In the genomic region with DNA sequence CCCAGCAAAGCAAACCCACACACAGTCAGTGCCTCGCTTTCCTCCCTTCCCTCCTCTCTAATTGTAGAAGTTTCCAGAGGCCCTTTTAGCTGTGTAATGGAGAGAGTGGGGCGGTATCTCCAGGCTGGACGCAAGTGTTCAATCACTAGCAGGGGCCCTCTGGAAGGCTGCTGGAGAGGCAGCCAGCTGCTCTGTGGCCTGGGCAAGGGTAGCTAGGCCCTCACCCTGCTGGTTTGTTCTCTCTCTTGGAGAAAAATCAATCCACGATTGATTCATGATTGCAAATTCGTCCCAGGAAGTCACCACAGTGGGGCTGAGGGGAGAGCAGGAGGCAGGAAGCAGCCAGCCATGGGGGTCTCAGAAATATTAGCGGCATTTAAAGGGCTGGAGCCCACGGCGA, we compare ENCODE assay signal across 9 mouse cellular contexts.
DNase-seq lines count a peak whose midpoint lies in the region; ATAC-seq and TF ChIP-seq lines count a peak whose summit lies in the region.
"Had no signal": no experiment of that assay in that cellular context is flagged by ENCODE, and none has a peak within 500 bp of the region (broad histone marks: within the 10 kb centered on the region; RNA-seq: fewer than 3 reads in every experiment).

No protein-coding gene starts in this region.

- no peak overlapping the region for H3K4me2 ChIP-seq in lung, embryonic 14.5 days
- no peak overlapping the region for H3K4me2 ChIP-seq in lung, postnatal 0 days (replicated peaks; ENCODE audit: low read depth, low read length)
- H3K4me2 ChIP-seq in limb, embryonic 11.5 days (ENCODE audit: low read depth, severe bottlenecking), result no peak overlapping the region
- no peak overlapping the region for H3K4me2 ChIP-seq in stomach, embryonic 14.5 days (replicated peaks; ENCODE audit: low read depth, low read length)

- no peak for TF ChIP-seq CTCF in lung, embryonic 14.5 days (IDR thresholded peaks at IDR 0.05; ENCODE audit: low read depth)
- TF ChIP-seq CTCF in lung, postnatal 0 days (IDR thresholded peaks at IDR 0.05), result no peak

- 44% methylated on average over 8 of the region's 8 CpGs for WGBS in lung, embryonic 14.5 days
- 53% methylated on average over 8 of the region's 8 CpGs for WGBS in lung, postnatal 0 days
- WGBS in limb, embryonic 11.5 days, result 41% methylated on average over 8 of the region's 8 CpGs
- 51% methylated on average over 8 of the region's 8 CpGs for WGBS in stomach, embryonic 14.5 days

- no peak for ATAC-seq in lung, embryonic 14.5 days (ENCODE audit: insufficient read depth)
- ATAC-seq in lung, postnatal 0 days, result no peak
- no peak for ATAC-seq in limb, embryonic 11.5 days (ENCODE audit: insufficient number of reproducible peaks, low FRiP score, low TSS enrichment, low read depth)
- no peak for ATAC-seq in stomach, embryonic 14.5 days (ENCODE audit: insufficient number of reproducible peaks, insufficient read depth, low FRiP score, low read depth)

- no peak for TF ChIP-seq EP300 in lung, postnatal 0 days (IDR thresholded peaks at IDR 0.05)

- no peak overlapping the region for H3K4me3 ChIP-seq in lung, embryonic 14.5 days (ENCODE audit: low read depth, low read length)
- H3K4me3 ChIP-seq in lung, postnatal 0 days (ENCODE audit: low read depth, low read length), result no peak overlapping the region
- H3K4me3 ChIP-seq in limb, embryonic 11.5 days (ENCODE audit: low read depth, low read length), result no peak overlapping the region
- H3K4me3 ChIP-seq in stomach, embryonic 14.5 days (ENCODE audit: low read depth, low read length), result no peak overlapping the region

- peak; percentile 16 for DNase-seq in embryo, embryonic 11 days
- no peak for DNase-seq in embryo, embryonic 10.5 days (ENCODE audit: low spot score)
- DNase-seq in lung, embryonic 14.5 days, result no peak
- no peak for DNase-seq in lung, postnatal 0 days (ENCODE audit: low spot score)
- peak; percentile 28 for DNase-seq in limb, embryonic 11.5 days (ENCODE audit: low spot score)
- no peak for DNase-seq in spleen, adult 18-20 months
- DNase-seq in adrenal gland, adult 8-10 months, result no peak
- DNase-seq: heart, adult 11 months had no signal

- no peaks in the 10 kb centered on the region for H3K27me3 ChIP-seq in lung, embryonic 14.5 days (ENCODE audit: insufficient read depth, low read length)
- no peaks in the 10 kb centered on the region for H3K27me3 ChIP-seq in lung, postnatal 0 days (replicated peaks; ENCODE audit: insufficient read depth, low read length)
- no peaks in the 10 kb centered on the region for H3K27me3 ChIP-seq in limb, embryonic 11.5 days (ENCODE audit: control insufficient read depth, insufficient read depth, low read length)
- no peaks in the 10 kb centered on the region for H3K27me3 ChIP-seq in stomach, embryonic 14.5 days (ENCODE audit: control insufficient read depth, insufficient read depth, low read length)

- no peaks in the 10 kb centered on the region for H3K9me3 ChIP-seq in lung, embryonic 14.5 days (ENCODE audit: low read depth, low read length)
- no peaks in the 10 kb centered on the region for H3K9me3 ChIP-seq in lung, postnatal 0 days (ENCODE audit: low read length)
- H3K9me3 ChIP-seq in limb, embryonic 11.5 days (ENCODE audit: control insufficient read depth, low read length), result no peaks in the 10 kb centered on the region
- H3K9me3 ChIP-seq in stomach, embryonic 14.5 days (ENCODE audit: control insufficient read depth, low read depth, low read length), result no peaks in the 10 kb centered on the region

- no peaks in the 10 kb centered on the region; the same call in 1 of the 2 replicates for H3K4me1 ChIP-seq in lung, embryonic 14.5 days (ENCODE audit: insufficient read depth)
- no peaks in the 10 kb centered on the region for H3K4me1 ChIP-seq in lung, postnatal 0 days (ENCODE audit: insufficient read depth, low read depth, low read length)
- H3K4me1 ChIP-seq in limb, embryonic 11.5 days (ENCODE audit: control insufficient read depth, insufficient read depth, low read length), result peaks cover 20% of the 10 kb centered on the region
- H3K4me1 ChIP-seq in stomach, embryonic 14.5 days (ENCODE audit: control insufficient read depth, insufficient read depth, low read length), result peaks cover 8% of the 10 kb centered on the region; the same call in 1 of the 2 replicates

- no peak overlapping the region for H3K9ac ChIP-seq in lung, embryonic 14.5 days
- H3K9ac ChIP-seq in lung, postnatal 0 days (replicated peaks; ENCODE audit: low read depth), result no peak overlapping the region
- H3K9ac ChIP-seq in limb, embryonic 11.5 days (ENCODE audit: low read length), result peak overlapping the region; percentile 27; the same call in 1 of the 2 replicates
- H3K9ac ChIP-seq in stomach, embryonic 14.5 days (replicated peaks; ENCODE audit: low read depth, low read length), result no peak overlapping the region

- H3K27ac ChIP-seq in lung, embryonic 14.5 days (ENCODE audit: low read depth), result peak overlapping the region; percentile 88
- H3K27ac ChIP-seq in lung, postnatal 0 days (ENCODE audit: low read length), result no peak overlapping the region
- peak overlapping the region; percentile 82 for H3K27ac ChIP-seq in limb, embryonic 11.5 days (replicated peaks; ENCODE audit: low read depth, low read length)
- H3K27ac ChIP-seq in stomach, embryonic 14.5 days (ENCODE audit: low read length), result peak overlapping the region; percentile 44

- H3K36me3 ChIP-seq in lung, embryonic 14.5 days (ENCODE audit: insufficient read depth), result no peaks in the 10 kb centered on the region
- no peaks in the 10 kb centered on the region for H3K36me3 ChIP-seq in lung, postnatal 0 days (ENCODE audit: insufficient read depth, low read length)
- no peaks in the 10 kb centered on the region for H3K36me3 ChIP-seq in limb, embryonic 11.5 days (ENCODE audit: control insufficient read depth, insufficient read depth, low read length)
- no peaks in the 10 kb centered on the region for H3K36me3 ChIP-seq in stomach, embryonic 14.5 days (ENCODE audit: control insufficient read depth, insufficient read depth, low read length)

Comparison
In these comparisons a context has a peak if more than half of its experiments do, and no peak if none do; other contexts are left out.
1. DNase-seq: peak in embryo, embryonic 11 days (single experiment) and limb, embryonic 11.5 days (single experiment); none in embryo, embryonic 10.5 days (single experiment), lung, embryonic 14.5 days (single experiment), lung, postnatal 0 days (single experiment), spleen, adult 18-20 months (0 of 2) and adrenal gland, adult 8-10 months (single experiment).